Mouse (Mus musculus): ENCODE data around the gene Cyp27b1. TPM values are rescaled to one million over a fixed set of nuclear protein-coding genes. Genes with fewer than 3 reads are reported as not detected.

The Cyp27b1 gene
- polyA plus RNA-seq, 1 experiment, result 0.25 TPM

GRCm38 (mm10) chr10:127078001-127078676, 30.1 kb downstream of the Cyp27b1 start:
- Histone ChIP-seq H3K27ac (ENCODE audit: control insufficient read depth, insufficient read depth, low read depth, low read length) (no peak overlapping the region), H3K36me3 (ENCODE audit: control insufficient read depth, insufficient read depth, low read length) (no peaks in the 10 kb centered on the region), H3K27me3 (ENCODE audit: control insufficient read depth, insufficient read depth, low read length) (peaks cover 5% of the 10 kb centered on the region), H3K4me1 (ENCODE audit: control insufficient read depth, insufficient read depth, low read length) (peaks cover 26% of the 10 kb centered on the region), H3K4me3 (ENCODE audit: control insufficient read depth, low read depth, low read length) (no peak overlapping the region)
- TF ChIP-seq POLR2A (IDR thresholded peaks at IDR 0.05; ENCODE audit: control insufficient read depth, low read depth, low read length), result no peak
- no peak for TF ChIP-seq CTCF (IDR thresholded peaks at IDR 0.05; ENCODE audit: control insufficient read depth, insufficient read depth, insufficient replicate concordance, low read depth, low read length)

GRCm38 (mm10) chr10:127078677-127079575, 30.9 kb downstream of the Cyp27b1 start:
- peaks cover 5% of the 10 kb centered on the region for H3K27me3 ChIP-seq (ENCODE audit: control insufficient read depth, insufficient read depth, low read length)
- no peak overlapping the region for H3K27ac ChIP-seq (ENCODE audit: control insufficient read depth, insufficient read depth, low read depth, low read length)

GRCm38 (mm10) chr10:127079665-127080391, 31.8 kb downstream of the Cyp27b1 start:
- H3K4me1 ChIP-seq (ENCODE audit: control insufficient read depth, insufficient read depth, low read length), result peaks cover 26% of the 10 kb centered on the region
- no peak overlapping the region for H3K27ac ChIP-seq (ENCODE audit: control insufficient read depth, insufficient read depth, low read depth, low read length)
- peak overlapping the region; percentile 27; the same call in 1 of the 2 replicates for H3K4me3 ChIP-seq (ENCODE audit: control insufficient read depth, low read depth, low read length)
- TF ChIP-seq POLR2A (IDR thresholded peaks at IDR 0.05; ENCODE audit: control insufficient read depth, low read depth, low read length), result no peak
- no peak for TF ChIP-seq CTCF (IDR thresholded peaks at IDR 0.05; ENCODE audit: control insufficient read depth, insufficient read depth, insufficient replicate concordance, low read depth, low read length)
- peaks cover 5% of the 10 kb centered on the region for H3K27me3 ChIP-seq (ENCODE audit: control insufficient read depth, insufficient read depth, low read length)
- no peaks in the 10 kb centered on the region for H3K36me3 ChIP-seq (ENCODE audit: control insufficient read depth, insufficient read depth, low read length)

More at GRCm38 (mm10) chr10:127078677-127079575, 30.9 kb downstream of the Cyp27b1 start:
- TF ChIP-seq CTCF (IDR thresholded peaks at IDR 0.05; ENCODE audit: control insufficient read depth, insufficient read depth, insufficient replicate concordance, low read depth, low read length) (no peak), POLR2A (IDR thresholded peaks at IDR 0.05; ENCODE audit: control insufficient read depth, low read depth, low read length) (no peak)
- H3K4me1 ChIP-seq (ENCODE audit: control insufficient read depth, insufficient read depth, low read length), result peaks cover 26% of the 10 kb centered on the region
- peak overlapping the region; percentile 41; the same call in 1 of the 2 replicates for H3K4me3 ChIP-seq (ENCODE audit: control insufficient read depth, low read depth, low read length)
- H3K36me3 ChIP-seq (ENCODE audit: control insufficient read depth, insufficient read depth, low read length), result no peaks in the 10 kb centered on the region

GRCm38 (mm10) chr10:127080901-127081780, 33.1 kb downstream of the Cyp27b1 start:
- H3K27ac ChIP-seq (ENCODE audit: control insufficient read depth, insufficient read depth, low read depth, low read length), result no peak overlapping the region; the same call in 1 of the 2 replicates
- H3K27me3 ChIP-seq (ENCODE audit: control insufficient read depth, insufficient read depth, low read length), result peaks cover 5% of the 10 kb centered on the region
- TF ChIP-seq POLR2A (IDR thresholded peaks at IDR 0.05; ENCODE audit: control insufficient read depth, low read depth, low read length) (no peak), CTCF (IDR thresholded peaks at IDR 0.05; ENCODE audit: control insufficient read depth, insufficient read depth, insufficient replicate concordance, low read depth, low read length) (no peak)
- peak overlapping the region; percentile 17; the same call in 1 of the 2 replicates for H3K4me3 ChIP-seq (ENCODE audit: control insufficient read depth, low read depth, low read length)
- H3K36me3 ChIP-seq (ENCODE audit: control insufficient read depth, insufficient read depth, low read length), result no peaks in the 10 kb centered on the region
- peaks cover 18% of the 10 kb centered on the region for H3K4me1 ChIP-seq (ENCODE audit: control insufficient read depth, insufficient read depth, low read length)

GRCm38 (mm10) chr10:127081996-127082620, 34.1 kb downstream of the Cyp27b1 start:
- peaks cover 17% of the 10 kb centered on the region for H3K4me1 ChIP-seq (ENCODE audit: control insufficient read depth, insufficient read depth, low read length)

GRCm38 (mm10) chr10:127083292-127083914, 35.4 kb downstream of the Cyp27b1 start:
- Histone ChIP-seq H3K27me3 (ENCODE audit: control insufficient read depth, insufficient read depth, low read length) (peaks cover 5% of the 10 kb centered on the region), H3K4me3 (ENCODE audit: control insufficient read depth, low read depth, low read length) (no peak overlapping the region)

More at GRCm38 (mm10) chr10:127081996-127082620, 34.1 kb downstream of the Cyp27b1 start:
- Histone ChIP-seq H3K4me3 (ENCODE audit: control insufficient read depth, low read depth, low read length) (no peak overlapping the region), H3K36me3 (ENCODE audit: control insufficient read depth, insufficient read depth, low read length) (no peaks in the 10 kb centered on the region), H3K27ac (ENCODE audit: control insufficient read depth, insufficient read depth, low read depth, low read length) (no peak overlapping the region), H3K27me3 (ENCODE audit: control insufficient read depth, insufficient read depth, low read length) (peaks cover 5% of the 10 kb centered on the region)
- TF ChIP-seq POLR2A (IDR thresholded peaks at IDR 0.05; ENCODE audit: control insufficient read depth, low read depth, low read length), result no peak

More at GRCm38 (mm10) chr10:127083292-127083914, 35.4 kb downstream of the Cyp27b1 start:
- H3K4me1 ChIP-seq (ENCODE audit: control insufficient read depth, insufficient read depth, low read length), result peaks cover 16% of the 10 kb centered on the region
- H3K27ac ChIP-seq (ENCODE audit: control insufficient read depth, insufficient read depth, low read depth, low read length), result peak overlapping the region; percentile 15; the same call in 1 of the 2 replicates
- H3K36me3 ChIP-seq (ENCODE audit: control insufficient read depth, insufficient read depth, low read length), result no peaks in the 10 kb centered on the region
- TF ChIP-seq POLR2A (IDR thresholded peaks at IDR 0.05; ENCODE audit: control insufficient read depth, low read depth, low read length), result no peak
- TF ChIP-seq CTCF (IDR thresholded peaks at IDR 0.05; ENCODE audit: control insufficient read depth, insufficient read depth, insufficient replicate concordance, low read depth, low read length), result no peak
